Mouse (Mus musculus): ENCODE results near the gene Suox.
"Not testable (repeated sequence)": the region's sequence is repeated elsewhere in the genome, so short reads cannot be mapped to it uniquely, and the experiment has no call there.

Gene Suox

GRCm38 (mm10) chr10:128673763-128674468 is at the start of gene Suox:
Suox (minus strand) TSS chr10:128674073.
- peak; percentile 77 to 89 for DNase-seq (ENCODE audit: low spot score in 2 of 2)

GRCm38 (mm10) chr10:128715559-128716537 is 42.0 kb upstream of the Suox start:
- DNase-seq (ENCODE audit: low spot score in 2 of 2), result peak; percentile 35 to 76

GRCm38 (mm10) chr10:128711318-128711717 is 37.4 kb upstream of the Suox start:
- DNase-seq (ENCODE audit: low spot score in 2 of 2), result not testable (repeated sequence)

GRCm38 (mm10) chr10:128705317-128705693 is 31.4 kb upstream of the Suox start:
- peak in 1 of 2 experiments; percentile 70 for DNase-seq (ENCODE audit: low spot score in 2 of 2)

- peak; percentile 93 to 96 for DNase-seq (ENCODE audit: low spot score in 2 of 2)
These were observed 30.8 kb upstream of the Suox start, which contains the start of gene Cdk2 for GRCm38 (mm10) chr10:128704491-128705316. Cdk2 (minus strand) TSS chr10:128705031.

GRCm38 (mm10) chr10:128703895-128704294 is 30.0 kb upstream of the Suox start, which contains the start of gene Pmel:
Pmel (plus strand) TSS chr10:128704195.
- DNase-seq (ENCODE audit: low spot score in 2 of 2), result no peak

- no peak for DNase-seq (ENCODE audit: low spot score in 2 of 2)
These were observed 28.6 kb upstream of the Suox start for GRCm38 (mm10) chr10:128702328-128703007.

GRCm38 (mm10) chr10:128700712-128701111 is 26.8 kb upstream of the Suox start:
- DNase-seq (ENCODE audit: low spot score in 2 of 2), result no peak

- no peak for DNase-seq (ENCODE audit: low spot score in 2 of 2)
These were observed 25.7 kb upstream of the Suox start for GRCm38 (mm10) chr10:128699611-128700010.

- no peak for DNase-seq (ENCODE audit: low spot score in 2 of 2)
These were observed 25.1 kb upstream of the Suox start for GRCm38 (mm10) chr10:128699006-128699405.

- no peak for DNase-seq (ENCODE audit: low spot score in 2 of 2)
These were observed 23.3 kb upstream of the Suox start for GRCm38 (mm10) chr10:128697072-128697725.

- peak; percentile 94 to 96 for DNase-seq (ENCODE audit: low spot score in 2 of 2)
These were observed 22.3 kb upstream of the Suox start, which contains the start of gene Rab5b for GRCm38 (mm10) chr10:128695992-128696807. Rab5b (minus strand) TSS chr10:128696264.

GRCm38 (mm10) chr10:128695411-128695991 is 21.6 kb upstream of the Suox start:
- no peak for DNase-seq (ENCODE audit: low spot score in 2 of 2)

- DNase-seq (ENCODE audit: low spot score in 2 of 2), result no peak
These were observed 666 bp upstream of the Suox start for GRCm38 (mm10) chr10:128674469-128675008.

- DNase-seq (ENCODE audit: low spot score in 2 of 2), result no peak
These were observed 2.7 kb downstream of the Suox start for GRCm38 (mm10) chr10:128671148-128671547.

- peak; percentile 59 to 80 for DNase-seq (ENCODE audit: low spot score in 2 of 2)
These were observed 4.8 kb downstream of the Suox start for GRCm38 (mm10) chr10:128668790-128669672.

GRCm38 (mm10) chr10:128665806-128666205 is 8.1 kb downstream of the Suox start:
- DNase-seq (ENCODE audit: low spot score in 2 of 2), result no peak

- DNase-seq (ENCODE audit: low spot score in 2 of 2), result no peak
These were observed 8.6 kb downstream of the Suox start for GRCm38 (mm10) chr10:128665307-128665706.

All from spleen, postnatal 4 days (tissue).